Mouse (Mus musculus) hindbrain, embryonic 16.5 days (tissue): ENCODE data around the gene Tmem185b. TPM values are rescaled to one million over a fixed set of nuclear protein-coding genes. Genes with fewer than 3 reads are reported as not detected.

Experiments used
- ATAC-seq: fragments of 200-750 bp; cut with Nextera tagmentation; 2 replicates; pipeline ENCODE4 v1.8.0; 2017; ENCODE audit warnings: moderate TSS enrichment, moderate library complexity
- H3K27ac ChIP-seq: fragments of 300-500 bp; sonication (generic); 2 replicates; pipeline ENCODE4 v1.5.1; 2014; ENCODE audit warnings: low read depth, mild to moderate bottlenecking, control low read depth, low read length, moderate library complexity
- H3K27me3 ChIP-seq: fragments of 300-500 bp; sonication (generic); replicated peaks from 2 replicates; pipeline ENCODE4 v1.6.1; 2014; ENCODE audit warnings: low read length; ENCODE audit not compliant: control insufficient read depth, insufficient read depth
- H3K36me3 ChIP-seq: fragments of 300-500 bp; sonication (generic); 2 replicates; pipeline ENCODE4 v1.6.1; 2014; ENCODE audit warnings: mild to moderate bottlenecking, low read length, moderate library complexity, mixed read lengths; ENCODE audit not compliant: control insufficient read depth, insufficient read depth
- H3K4me1 ChIP-seq: fragments of 300-500 bp; sonication (generic); 2 replicates; pipeline ENCODE4 v1.6.1; 2014; ENCODE audit warnings: low read depth, low read length; ENCODE audit not compliant: control insufficient read depth, insufficient read depth
- H3K4me2 ChIP-seq: fragments of 300-500 bp; sonication (generic); 2 replicates; pipeline ENCODE4 v1.6.1; 2014; ENCODE audit warnings: mild to moderate bottlenecking, low read length, control low read depth, moderate library complexity
- H3K4me3 ChIP-seq: fragments of 300-500 bp; sonication (generic); 2 replicates; pipeline ENCODE4 v1.5.1; 2014; ENCODE audit warnings: mild to moderate bottlenecking, low read length, control low read depth, moderate library complexity
- H3K9ac ChIP-seq: fragments of 300-500 bp; sonication (generic); 2 replicates; pipeline ENCODE4 v1.6.1; 2014; ENCODE audit warnings: low read depth, mild to moderate bottlenecking, control low read depth, low read length, moderate library complexity
- H3K9me3 ChIP-seq: fragments of 300-500 bp; sonication (generic); 2 replicates; pipeline ENCODE4 v1.6.1; 2014; ENCODE audit warnings: mild to moderate bottlenecking, low read length, moderate library complexity; ENCODE audit not compliant: control insufficient read depth
- WGBS: fragments of 180-500 bp; shearing (Covaris S2); extraction: QIAGEN DNeasy Blood & Tissue Kit; methylation state at CpG from one replicate; pipeline ENCODE4 v1.1.7; 2014; 5-methylcytosine and 5-hydroxymethylcytosine counted together
- polyA plus RNA-seq: library from polyadenylated mRNA; unstranded; fragments of >200 nt; fragmentation: Nextera tagmentation; extraction: Ambion mirVana; gene quantifications from 2 replicates; pipeline ENCODE4 v1.2.1, GENCODE M21; 2015

The Tmem185b gene
- polyA plus RNA-seq, 1 experiment from 2014 or later = 17.3 TPM

GRCm38 (mm10) chr1:119550064-119550463, 24.1 kb downstream of the Tmem185b start:
- H3K27me3 ChIP-seq = no peaks in the 10 kb centered on the region
- H3K9ac ChIP-seq = no peak overlapping the region
- no peak for ATAC-seq
- H3K4me1 ChIP-seq = no peaks in the 10 kb centered on the region
- H3K4me2 ChIP-seq = no peak overlapping the region
- no peak overlapping the region for H3K4me3 ChIP-seq
- 88% methylated on average over 2 of the region's 2 CpGs for WGBS
- no peak overlapping the region for H3K27ac ChIP-seq
- H3K9me3 ChIP-seq = no peaks in the 10 kb centered on the region
- H3K36me3 ChIP-seq = no peaks in the 10 kb centered on the region

- no peaks in the 10 kb centered on the region for H3K9me3 ChIP-seq
- no peak overlapping the region for H3K4me2 ChIP-seq
- H3K36me3 ChIP-seq = no peaks in the 10 kb centered on the region
- H3K27me3 ChIP-seq = no peaks in the 10 kb centered on the region
- no peaks in the 10 kb centered on the region for H3K4me1 ChIP-seq
- 100% methylated on average over 1 of the region's 1 CpGs for WGBS
- no peak overlapping the region for H3K27ac ChIP-seq
- ATAC-seq = no peak
- no peak overlapping the region for H3K4me3 ChIP-seq
- H3K9ac ChIP-seq = no peak overlapping the region
Observed at GRCm38 (mm10) chr1:119551651-119552050, 25.7 kb downstream of the Tmem185b start.

GRCm38 (mm10) chr1:119555651-119556050, 29.7 kb downstream of the Tmem185b start:
- Histone ChIP-seq H3K9ac (no peak overlapping the region), H3K9me3 (peaks cover under 1% of the 10 kb centered on the region; the same call in 1 of the 2 replicates), H3K4me2 (no peak overlapping the region), H3K4me3 (no peak overlapping the region), H3K4me1 (no peaks in the 10 kb centered on the region), H3K36me3 (0 out of 2 replicates have a peak, but pooled peaks cover 2% of the 10 kb centered on the region), H3K27ac (no peak overlapping the region), H3K27me3 (no peaks in the 10 kb centered on the region)
- 86% methylated on average over 5 of the region's 5 CpGs for WGBS
- no peak for ATAC-seq

- Histone ChIP-seq H3K4me3 (no peak overlapping the region), H3K36me3 (peaks cover 5% of the 10 kb centered on the region; the same call in 1 of the 2 replicates), H3K27ac (no peak overlapping the region), H3K9me3 (peaks cover 3% of the 10 kb centered on the region; the same call in 1 of the 2 replicates), H3K27me3 (no peaks in the 10 kb centered on the region), H3K4me1 (no peaks in the 10 kb centered on the region), H3K4me2 (no peak overlapping the region), H3K9ac (no peak overlapping the region)
- 81% methylated on average over 4 of the region's 4 CpGs for WGBS
- ATAC-seq = no peak
Observed at GRCm38 (mm10) chr1:119557641-119558395, 31.9 kb downstream of the Tmem185b start.

GRCm38 (mm10) chr1:119565531-119565930, 39.6 kb downstream of the Tmem185b start:
- Histone ChIP-seq H3K4me3 (no peak overlapping the region), H3K36me3 (peaks cover 4% of the 10 kb centered on the region; the same call in 1 of the 2 replicates), H3K27me3 (no peaks in the 10 kb centered on the region), H3K9me3 (peaks cover 3% of the 10 kb centered on the region; the same call in 1 of the 2 replicates), H3K4me1 (no peaks in the 10 kb centered on the region), H3K27ac (no peak overlapping the region), H3K9ac (no peak overlapping the region), H3K4me2 (no peak overlapping the region)
- ATAC-seq = no peak
- 95% methylated on average over 4 of the region's 4 CpGs for WGBS

GRCm38 (mm10) chr1:119570134-119570533, 44.2 kb downstream of the Tmem185b start:
- WGBS = 86% methylated on average over 1 of the region's 1 CpGs

More at GRCm38 (mm10) chr1:119570134-119570533, 44.2 kb downstream of the Tmem185b start:
- no peaks in the 10 kb centered on the region for H3K9me3 ChIP-seq
- no peak overlapping the region for H3K4me2 ChIP-seq
- H3K27ac ChIP-seq = no peak overlapping the region
- H3K27me3 ChIP-seq = no peaks in the 10 kb centered on the region
- ATAC-seq = no peak
- no peaks in the 10 kb centered on the region for H3K4me1 ChIP-seq
- H3K36me3 ChIP-seq = no peaks in the 10 kb centered on the region
- no peak overlapping the region for H3K4me3 ChIP-seq
- H3K9ac ChIP-seq = no peak overlapping the region

Other genes with a start within 250 kb of the Tmem185b start
- 2.7 and 2.8 TPM in 2 replicates for gene Inhbb, start 103.9 kb upstream of the Tmem185b start, polyA plus RNA-seq
- gene Ralb, start 21.4 kb upstream of the Tmem185b start, polyA plus RNA-seq = 72.4 and 73.1 TPM in 2 replicates
- gene Epb41l5, start 122.8 kb downstream of the Tmem185b start, polyA plus RNA-seq = 18.4 and 22.0 TPM in 2 replicates